Mouse (Mus musculus): ENCODE data around the gene Prkaa2.

GRCm38 (mm10) chr4:105050041-105050440 is 59.6 kb downstream of the Prkaa2 start:
- TF ChIP-seq GATA2 (IDR thresholded peaks at IDR 0.05; ENCODE audit: borderline replicate concordance, low read depth, low read length), result no peak
- TF ChIP-seq CTCF (IDR thresholded peaks at IDR 0.05; ENCODE audit: low read depth, low read length), result no peak
- TF ChIP-seq POLR2AphosphoS5 (IDR thresholded peaks at IDR 0.05; ENCODE audit: insufficient replicate concordance, low read depth, low read length), result no peak
- TF ChIP-seq GATA1 (IDR thresholded peaks at IDR 0.05; ENCODE audit: borderline replicate concordance, low read length), result no peak
- no peak for TF ChIP-seq TAL1 (conservative IDR thresholded peaks at IDR 0.05; ENCODE audit: low read depth, low read length)

Measured in G1E (cell line).